Mouse (Mus musculus) erythroblast, adult 5-6 weeks (primary cell): ENCODE results near the gene Trim30a. TPM values are rescaled to one million over a fixed set of nuclear protein-coding genes. Genes with fewer than 3 reads are reported as not detected.
"Not testable (repeated sequence)": the region's sequence is repeated elsewhere in the genome, so short reads cannot be mapped to it uniquely, and the experiment has no call there.

ENCODE experiments used
- ATAC-seq: replicated peaks from 2 replicates; pipeline ENCODE4 v1.8.0; 2016; ENCODE audit warnings: moderate number of reproducible peaks, mild to moderate bottlenecking, moderate TSS enrichment, inconsistent platforms; ENCODE audit not compliant: poor library complexity, low FRiP score, severe bottlenecking
- total RNA-seq, 2 experiments: library from RNA; stranded (forward) in 1 of 2; stranded (reverse) in 1 of 2; fragments of 150-400 nt in 1 of 2; fragments of 200-764, 138-1000 nt in 1 of 2; gene quantifications; 2 replicates each; pipeline versions ENCODE4 v1.2.3 to v1.2.4; 2015 to 2017; ENCODE audit warnings: low replicate concordance in 2 of 2

The Trim30a gene
- 17.5 and 25.9 TPM in 2 replicates for total RNA-seq (2015; ENCODE audit: low replicate concordance)
- total RNA-seq (2017; ENCODE audit: low replicate concordance), result 12.5 and 17.6 TPM in 2 replicates

GRCm38 (mm10) chr7:104465065-104465744 is at the start of gene Trim30a:
Gene Trim30a, minus strand, starts transcription at chr7:104465193.
- peak; percentile 94 for ATAC-seq

DNA sequence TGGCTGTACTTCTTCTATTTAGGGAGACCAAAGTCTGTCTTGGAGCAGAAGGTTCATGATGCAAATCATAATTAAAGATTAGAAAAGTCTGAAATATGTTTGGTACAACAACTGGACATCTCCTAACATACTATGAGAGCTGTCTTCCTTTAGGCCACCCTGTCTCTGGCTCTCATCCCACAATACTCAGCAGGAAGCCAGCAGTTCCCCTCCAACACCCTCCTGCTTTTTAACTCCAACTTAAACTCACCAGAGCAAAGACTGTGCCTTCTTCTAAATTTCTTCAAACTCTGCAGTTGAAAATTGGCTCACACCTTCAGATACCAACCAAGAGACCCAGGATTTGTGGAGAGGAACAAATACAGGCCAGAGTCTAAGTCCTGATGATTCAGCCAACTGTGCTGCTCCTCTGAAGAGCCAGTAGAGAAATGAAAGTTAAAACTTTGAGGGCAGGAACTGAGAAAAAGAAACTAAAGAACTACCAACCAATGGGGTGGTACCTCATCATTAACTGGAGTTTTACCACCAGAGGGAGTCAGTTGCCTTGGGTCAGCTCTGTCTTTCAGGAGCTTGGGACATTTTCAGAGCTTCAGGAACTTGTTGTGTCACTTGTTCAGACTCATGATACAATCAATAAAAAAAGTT is 42.5 kb upstream of the Trim30a start, which contains the start of gene Trim30d:
Gene Trim30d, minus strand, starts transcription at position 429 of the 645 bp plus-strand sequence.
- ATAC-seq, result peak; percentile 82

GRCm38 (mm10) chr7:104501589-104502371 is 36.8 kb upstream of the Trim30a start:
- ATAC-seq, result no peak

DNA sequence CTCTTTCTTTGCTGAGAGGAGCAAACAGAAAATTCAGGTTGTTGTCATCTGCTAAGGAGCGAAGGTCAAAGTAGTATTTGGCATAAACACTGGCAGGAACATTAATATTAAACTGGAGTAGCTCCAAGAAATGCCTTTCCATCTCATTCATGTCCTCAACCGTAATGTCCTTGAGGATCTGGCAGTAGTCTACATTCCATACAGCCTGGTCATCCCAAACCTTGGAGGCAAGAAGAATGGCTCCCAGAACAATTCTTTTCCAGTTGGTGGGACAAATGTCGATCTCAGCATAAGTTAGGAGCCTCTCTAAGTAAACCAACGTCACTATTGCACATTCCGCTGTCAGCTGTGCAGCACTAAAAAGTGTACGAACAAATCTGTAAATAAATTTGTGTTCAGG is 36.2 kb upstream of the Trim30a start:
- ATAC-seq, result not testable (repeated sequence)

- ATAC-seq, result not testable (repeated sequence)
These were observed 34.5 kb upstream of the Trim30a start for GRCm38 (mm10) chr7:104499464-104499863.

- peak; percentile 52 for ATAC-seq
These were observed 18.9 kb downstream of the Trim30a start for GRCm38 (mm10) chr7:104445961-104446645.

DNA sequence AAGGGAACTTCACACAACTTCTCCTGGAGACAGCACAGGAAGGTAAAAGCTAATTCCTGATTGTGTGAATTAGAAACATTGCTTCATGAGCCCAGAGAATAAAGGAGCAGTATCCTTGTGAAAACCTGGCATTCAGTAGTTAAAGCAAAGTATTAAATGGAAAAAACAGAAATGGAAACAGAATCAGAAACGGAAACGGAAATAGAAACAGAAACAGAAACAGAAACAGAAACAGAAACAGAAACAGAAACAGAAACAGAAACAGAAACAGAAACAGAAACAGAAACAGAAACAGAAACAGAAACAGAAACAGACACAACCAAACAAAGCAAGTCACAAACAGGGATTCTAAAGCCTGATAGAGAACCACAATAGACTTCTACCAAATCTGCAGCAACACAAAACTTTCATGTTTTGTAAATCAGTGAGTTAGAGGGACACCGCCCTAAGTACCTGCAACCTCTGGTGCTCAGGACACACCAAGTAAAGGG is 60.5 kb downstream of the Trim30a start:
- no peak for ATAC-seq

DNA sequence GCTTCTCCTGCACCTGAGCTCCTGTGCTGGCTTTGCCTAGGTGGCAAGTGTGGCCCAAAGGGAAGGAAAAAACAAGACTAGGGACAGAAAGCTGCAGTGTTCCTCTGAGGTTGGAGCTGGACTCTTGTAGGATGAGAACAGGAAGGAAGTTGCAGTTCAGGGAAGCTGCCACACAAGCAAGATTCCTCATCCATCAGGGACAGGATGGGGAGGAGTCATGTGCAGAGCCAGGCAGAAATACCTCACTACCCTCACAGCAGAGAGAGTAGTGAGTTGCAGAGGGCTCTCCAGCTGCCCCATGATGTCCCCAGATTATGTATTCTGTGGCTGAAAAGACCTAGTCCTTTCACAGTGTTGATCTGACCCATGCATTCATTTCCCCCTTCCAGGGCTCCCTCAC is 63.9 kb downstream of the Trim30a start:
- ATAC-seq, result no peak

DNA sequence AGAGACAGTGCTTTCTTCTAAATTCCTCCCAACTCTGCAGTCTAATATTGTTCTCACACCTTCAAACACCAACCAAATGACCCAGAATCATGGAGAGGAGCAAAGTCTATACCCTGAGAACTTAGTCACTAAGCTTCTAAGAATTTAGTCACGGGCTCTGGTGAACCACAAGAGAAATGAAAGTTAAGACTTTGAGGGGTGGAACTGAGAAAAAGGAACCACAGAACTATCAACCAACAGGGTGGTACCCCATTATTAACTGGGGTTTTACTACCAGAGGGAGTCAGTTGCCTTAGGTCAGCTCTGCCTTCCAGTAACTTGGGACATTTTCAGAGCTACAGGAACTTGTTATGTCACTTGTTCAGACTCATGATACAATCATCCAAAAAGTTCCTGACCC is 64.3 kb downstream of the Trim30a start, which contains the start of gene Trim30c:
Gene Trim30c, minus strand, starts transcription at position 140 of the 400 bp plus-strand sequence.
- no peak for ATAC-seq

GRCm38 (mm10) chr7:104398492-104398891 is 66.5 kb downstream of the Trim30a start:
- ATAC-seq, result no peak

- ATAC-seq, result no peak
These were observed 95.1 kb downstream of the Trim30a start, which contains the start of gene Trim30b for GRCm38 (mm10) chr7:104369736-104370414. Gene Trim30b, minus strand, starts transcription at chr7:104369884.

DNA sequence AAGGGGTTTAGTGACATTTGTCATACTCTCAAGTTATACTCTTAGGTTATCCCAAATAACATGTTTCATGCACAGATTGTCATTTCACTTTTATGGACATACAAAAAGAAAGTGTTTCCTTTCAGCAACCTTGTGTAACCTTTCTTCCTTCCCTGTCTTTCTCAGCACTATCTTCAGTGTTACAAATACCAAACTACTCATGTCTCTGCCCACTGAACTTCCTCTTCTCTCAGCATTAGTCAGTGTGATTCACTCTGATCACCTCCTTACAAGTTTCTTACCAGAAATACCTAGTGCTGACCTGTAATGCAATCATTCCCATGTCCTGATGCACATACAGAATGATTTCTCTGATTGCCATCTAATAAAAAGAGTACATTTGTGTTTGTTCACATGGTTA is 98.7 kb downstream of the Trim30a start:
- no peak for ATAC-seq

Other genes with a start within 250 kb of the Trim30a start
- gene Trim6, start 246.4 kb downstream of the Trim30a start, total RNA-seq (2015; ENCODE audit: low replicate concordance), result not detected in 2 replicates
- gene Trim6, start 246.4 kb downstream of the Trim30a start, total RNA-seq (2017; ENCODE audit: low replicate concordance), result 0.09 and 0.56 TPM in 2 replicates
- 19.8 and 23.4 TPM in 2 replicates for gene Trim34a, start 220.7 kb downstream of the Trim30a start, total RNA-seq (2015; ENCODE audit: low replicate concordance)
- 21.4 and 27.9 TPM in 2 replicates for gene Trim34a, start 220.7 kb downstream of the Trim30a start, total RNA-seq (2017; ENCODE audit: low replicate concordance)
- 3.8 and 8.6 TPM in 2 replicates for gene Trim5, start 177.1 kb downstream of the Trim30a start, total RNA-seq (2015; ENCODE audit: low replicate concordance)
- 0.28 and 2.8 TPM in 2 replicates for gene Trim5, start 177.1 kb downstream of the Trim30a start, total RNA-seq (2017; ENCODE audit: low replicate concordance)
- gene Trim12a, start 149.7 kb downstream of the Trim30a start, total RNA-seq (2015; ENCODE audit: low replicate concordance), result 40.8 and 46.3 TPM in 2 replicates
- gene Trim12a, start 149.7 kb downstream of the Trim30a start, total RNA-seq (2017; ENCODE audit: low replicate concordance), result 35.4 and 42.4 TPM in 2 replicates
- gene Trim34b, start 135.7 kb downstream of the Trim30a start, total RNA-seq (2015; ENCODE audit: low replicate concordance), result 2.9 TPM in 1 of 2 replicates, not detected in the other
- gene Trim34b, start 135.7 kb downstream of the Trim30a start, total RNA-seq (2017; ENCODE audit: low replicate concordance), result not detected in 2 replicates
- 29.7 and 32.9 TPM in 2 replicates for gene Trim12c, start 111.8 kb downstream of the Trim30a start, total RNA-seq (2015; ENCODE audit: low replicate concordance)
- 58.3 and 59.0 TPM in 2 replicates for gene Trim12c, start 111.8 kb downstream of the Trim30a start, total RNA-seq (2017; ENCODE audit: low replicate concordance)
- gene Trim30b, start 95.3 kb downstream of the Trim30a start, total RNA-seq (2015; ENCODE audit: low replicate concordance), result 0.19 and 7.5 TPM in 2 replicates
- gene Trim30b, start 95.3 kb downstream of the Trim30a start, total RNA-seq (2017; ENCODE audit: low replicate concordance), result 4.9 and 5.0 TPM in 2 replicates
- not detected in 2 replicates for gene Trim30c, start 64.4 kb downstream of the Trim30a start, total RNA-seq (2015; ENCODE audit: low replicate concordance)
- 0.68 and 1.1 TPM in 2 replicates for gene Trim30c, start 64.4 kb downstream of the Trim30a start, total RNA-seq (2017; ENCODE audit: low replicate concordance)
- 7.5 and 10.0 TPM in 2 replicates for gene Trim30d, start 42.7 kb upstream of the Trim30a start, total RNA-seq (2015; ENCODE audit: low replicate concordance)
- gene Trim30d, start 42.7 kb upstream of the Trim30a start, total RNA-seq (2017; ENCODE audit: low replicate concordance), result 5.9 and 9.5 TPM in 2 replicates
- gene Olfr651, start 84.9 kb upstream of the Trim30a start, total RNA-seq (2015; ENCODE audit: low replicate concordance), result not detected in 2 replicates
- not detected in 2 replicates for gene Olfr651, start 84.9 kb upstream of the Trim30a start, total RNA-seq (2017; ENCODE audit: low replicate concordance)
- not detected in 2 replicates for gene Olfr652, start 95.7 kb upstream of the Trim30a start, total RNA-seq (2015; ENCODE audit: low replicate concordance)
- 0.70 TPM in 1 of 2 replicates, not detected in the other for gene Olfr652, start 95.7 kb upstream of the Trim30a start, total RNA-seq (2017; ENCODE audit: low replicate concordance)
- gene Olfr653, start 112.1 kb upstream of the Trim30a start, total RNA-seq (2015; ENCODE audit: low replicate concordance), result not detected in 2 replicates
- not detected in 2 replicates for gene Olfr653, start 112.1 kb upstream of the Trim30a start, total RNA-seq (2017; ENCODE audit: low replicate concordance)
- not detected in 2 replicates for gene Olfr654, start 121.8 kb upstream of the Trim30a start, total RNA-seq (2015; ENCODE audit: low replicate concordance)
- gene Olfr654, start 121.8 kb upstream of the Trim30a start, total RNA-seq (2017; ENCODE audit: low replicate concordance), result not detected in 2 replicates
- not detected in 2 replicates for gene Olfr655, start 136.6 kb upstream of the Trim30a start, total RNA-seq (2015; ENCODE audit: low replicate concordance)
- gene Olfr655, start 136.6 kb upstream of the Trim30a start, total RNA-seq (2017; ENCODE audit: low replicate concordance), result not detected in 2 replicates
- gene Olfr656, start 148.8 kb upstream of the Trim30a start, total RNA-seq (2015; ENCODE audit: low replicate concordance), result not detected in 2 replicates
- gene Olfr656, start 148.8 kb upstream of the Trim30a start, total RNA-seq (2017; ENCODE audit: low replicate concordance), result 0.68 TPM in 1 of 2 replicates, not detected in the other
- not detected in 2 replicates for gene Olfr657, start 159.6 kb upstream of the Trim30a start, total RNA-seq (2015; ENCODE audit: low replicate concordance)
- gene Olfr657, start 159.6 kb upstream of the Trim30a start, total RNA-seq (2017; ENCODE audit: low replicate concordance), result not detected in 2 replicates
- gene Olfr658, start 182.1 kb upstream of the Trim30a start, total RNA-seq (2015; ENCODE audit: low replicate concordance), result not detected in 2 replicates
- not detected in 2 replicates for gene Olfr658, start 182.1 kb upstream of the Trim30a start, total RNA-seq (2017; ENCODE audit: low replicate concordance)
- gene Olfr659, start 201.6 kb upstream of the Trim30a start, total RNA-seq (2015; ENCODE audit: low replicate concordance), result not detected in 2 replicates
- not detected in 2 replicates for gene Olfr659, start 201.6 kb upstream of the Trim30a start, total RNA-seq (2017; ENCODE audit: low replicate concordance)
- gene Olfr661, start 221.3 kb upstream of the Trim30a start, total RNA-seq (2015; ENCODE audit: low replicate concordance), result not detected in 2 replicates
- gene Olfr661, start 221.3 kb upstream of the Trim30a start, total RNA-seq (2017; ENCODE audit: low replicate concordance), result not detected in 2 replicates